ENCODE assay signal across 20 mouse cellular contexts in the genomic region with DNA sequence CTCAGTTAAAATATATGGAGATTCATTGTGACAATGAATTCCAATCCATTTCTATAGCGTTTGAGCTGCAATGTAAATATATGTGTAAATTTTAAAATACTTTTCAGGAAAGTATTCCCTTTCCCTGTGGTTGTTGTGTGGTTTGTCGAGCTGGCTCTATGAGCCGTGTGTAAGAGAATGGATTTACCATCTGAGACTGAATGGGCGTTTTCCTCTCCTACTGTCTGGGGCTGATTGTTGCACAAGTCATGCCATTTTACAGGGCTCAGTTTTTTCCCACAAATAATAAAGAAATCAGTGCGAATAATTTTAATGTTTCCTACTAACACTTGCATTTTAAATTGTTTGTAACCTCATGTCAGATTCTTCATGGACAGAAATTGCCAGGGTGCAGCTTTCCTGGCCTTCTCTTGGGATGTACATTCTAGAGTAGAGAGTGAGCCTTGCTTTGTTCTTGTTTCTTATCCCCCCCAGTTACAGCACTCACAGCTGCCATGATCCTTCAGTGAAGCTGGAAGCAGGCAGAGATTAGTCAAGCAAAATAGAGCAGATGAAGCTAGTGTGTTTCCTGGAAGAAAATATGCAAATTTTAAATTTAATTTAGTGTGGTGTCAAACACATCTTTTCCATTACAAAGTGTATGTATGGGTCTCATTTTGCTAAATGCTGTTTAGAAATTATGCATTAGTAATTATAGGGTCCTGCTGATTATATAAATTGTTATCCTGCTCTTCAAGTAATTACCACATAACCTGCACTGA.
DNase-seq lines count a peak whose midpoint lies in the region; ATAC-seq and TF ChIP-seq lines count a peak whose summit lies in the region.
"Had no signal": no experiment of that assay in that cellular context is flagged by ENCODE, and none has a peak within 500 bp of the region (broad histone marks: within the 10 kb centered on the region; RNA-seq: fewer than 3 reads in every experiment).

No protein-coding gene starts in this region.

- no peak overlapping the region for H3K9ac ChIP-seq in midbrain, embryonic 12.5 days (replicated peaks)
- H3K9ac ChIP-seq in midbrain, embryonic 13.5 days (replicated peaks): no peak overlapping the region
- no peak overlapping the region for H3K9ac ChIP-seq in forebrain, embryonic 12.5 days
- no peak overlapping the region for H3K9ac ChIP-seq in forebrain, embryonic 16.5 days (replicated peaks; ENCODE audit: low read depth, low read length)
- H3K9ac ChIP-seq: embryonic facial prominence, embryonic 13.5 days; hindbrain, embryonic 13.5 days; intestine, embryonic 15.5 days had no signal

- no peak overlapping the region for H3K4me2 ChIP-seq in midbrain, embryonic 12.5 days (replicated peaks)
- H3K4me2 ChIP-seq in midbrain, embryonic 13.5 days (replicated peaks): no peak overlapping the region
- no peak overlapping the region for H3K4me2 ChIP-seq in forebrain, embryonic 12.5 days
- no peak overlapping the region for H3K4me2 ChIP-seq in forebrain, embryonic 16.5 days (ENCODE audit: low read length)
- H3K4me2 ChIP-seq: embryonic facial prominence, embryonic 13.5 days; hindbrain, embryonic 13.5 days; intestine, embryonic 15.5 days had no signal

- no peaks in the 10 kb centered on the region for H3K9me3 ChIP-seq in midbrain, embryonic 12.5 days
- H3K9me3 ChIP-seq in midbrain, embryonic 13.5 days: no peaks in the 10 kb centered on the region
- no peaks in the 10 kb centered on the region for H3K9me3 ChIP-seq in forebrain, embryonic 12.5 days
- no peaks in the 10 kb centered on the region for H3K9me3 ChIP-seq in forebrain, embryonic 16.5 days (ENCODE audit: control insufficient read depth, low read length)
- H3K9me3 ChIP-seq: embryonic facial prominence, embryonic 13.5 days; G1E; heart, embryonic 10.5 days; hindbrain, embryonic 13.5 days; intestine, embryonic 15.5 days had no signal

- TF ChIP-seq CTCF in brain, embryonic 14.5 days (IDR thresholded peaks at IDR 0.05; ENCODE audit: borderline replicate concordance, extremely low read depth, insufficient read depth, insufficient read length): no peak

- 0 out of 2 replicates have a peak overlapping the region, but pooled peaks have one; percentile 1 for H3K27ac ChIP-seq in midbrain, embryonic 12.5 days (replicated peaks)
- no peak overlapping the region for H3K27ac ChIP-seq in midbrain, embryonic 13.5 days
- H3K27ac ChIP-seq in forebrain, embryonic 12.5 days: peak overlapping the region; percentile 50; the same call in 1 of the 2 replicates
- H3K27ac ChIP-seq in forebrain, embryonic 16.5 days (ENCODE audit: low read length): peak overlapping the region; percentile 51
- H3K27ac ChIP-seq: embryonic facial prominence, embryonic 13.5 days; heart, embryonic 10.5 days; hindbrain, embryonic 13.5 days; intestine, embryonic 15.5 days had no signal

- WGBS in midbrain, embryonic 12.5 days: 81% methylated on average over 5 of the region's 5 CpGs
- WGBS in midbrain, embryonic 13.5 days: 79% methylated on average over 5 of the region's 5 CpGs
- 79% methylated on average over 5 of the region's 5 CpGs for WGBS in forebrain, embryonic 12.5 days
- 51% methylated on average over 5 of the region's 5 CpGs for WGBS in forebrain, embryonic 16.5 days

- H3K4me3 ChIP-seq in midbrain, embryonic 12.5 days: no peak overlapping the region
- H3K4me3 ChIP-seq in midbrain, embryonic 13.5 days (replicated peaks): no peak overlapping the region
- no peak overlapping the region for H3K4me3 ChIP-seq in forebrain, embryonic 12.5 days (replicated peaks)
- H3K4me3 ChIP-seq in forebrain, embryonic 16.5 days (replicated peaks; ENCODE audit: low read length): no peak overlapping the region
- H3K4me3 ChIP-seq: embryonic facial prominence, embryonic 13.5 days; heart, embryonic 10.5 days; hindbrain, embryonic 13.5 days; intestine, embryonic 15.5 days had no signal

- no peaks in the 10 kb centered on the region for H3K36me3 ChIP-seq in midbrain, embryonic 12.5 days
- no peaks in the 10 kb centered on the region for H3K36me3 ChIP-seq in midbrain, embryonic 13.5 days
- no peaks in the 10 kb centered on the region for H3K36me3 ChIP-seq in forebrain, embryonic 12.5 days (replicated peaks)
- no peaks in the 10 kb centered on the region for H3K36me3 ChIP-seq in forebrain, embryonic 16.5 days (ENCODE audit: control insufficient read depth, insufficient read depth)
- H3K36me3 ChIP-seq: embryonic facial prominence, embryonic 13.5 days; G1E; heart, embryonic 10.5 days; hindbrain, embryonic 13.5 days; intestine, embryonic 15.5 days had no signal

- no peaks in the 10 kb centered on the region for H3K4me1 ChIP-seq in midbrain, embryonic 12.5 days
- no peaks in the 10 kb centered on the region for H3K4me1 ChIP-seq in midbrain, embryonic 13.5 days (replicated peaks)
- no peaks in the 10 kb centered on the region for H3K4me1 ChIP-seq in forebrain, embryonic 12.5 days
- H3K4me1 ChIP-seq in forebrain, embryonic 16.5 days (replicated peaks; ENCODE audit: control insufficient read depth, insufficient read depth, low read length): 0 out of 2 replicates have a peak, but pooled peaks cover 2% of the 10 kb centered on the region
- H3K4me1 ChIP-seq: embryonic facial prominence, embryonic 13.5 days; heart, embryonic 10.5 days; hindbrain, embryonic 13.5 days; intestine, embryonic 15.5 days had no signal

- peak; percentile 89 for DNase-seq in brain, embryonic 14.5 days (ENCODE audit: low read depth)
- no peak for DNase-seq in adrenal gland, adult 8-10 months
- DNase-seq in urinary bladder, postnatal 4 days (ENCODE audit: low spot score in 2 of 2): no peak
- DNase-seq: adrenal gland, postnatal 14 days; cerebellum, adult 18-20 months; cerebellum, adult 9-11 months; cerebellum, postnatal 36 days; gastrocnemius, postnatal 10 days; heart, adult 18-20 months; heart, postnatal 10 days; heart, postnatal 4 days had no signal

- H3K27me3 ChIP-seq in midbrain, embryonic 12.5 days: no peaks in the 10 kb centered on the region
- H3K27me3 ChIP-seq in midbrain, embryonic 13.5 days: no peaks in the 10 kb centered on the region
- no peaks in the 10 kb centered on the region for H3K27me3 ChIP-seq in forebrain, embryonic 12.5 days
- H3K27me3 ChIP-seq in forebrain, embryonic 16.5 days (replicated peaks; ENCODE audit: control insufficient read depth, insufficient read depth, low read length): no peaks in the 10 kb centered on the region; the same call in 1 of the 2 replicates
- H3K27me3 ChIP-seq: embryonic facial prominence, embryonic 13.5 days; hindbrain, embryonic 13.5 days; intestine, embryonic 15.5 days had no signal

- peak; percentile 49; the same call in 1 of the 2 replicates for ATAC-seq in midbrain, embryonic 12.5 days (ENCODE audit: low FRiP score, low read depth)
- ATAC-seq in midbrain, embryonic 13.5 days: no peak
- peak; percentile 76; the same call in 1 of the 2 replicates for ATAC-seq in forebrain, embryonic 12.5 days (ENCODE audit: low FRiP score)
- ATAC-seq in forebrain, embryonic 16.5 days: peak; percentile 95
- ATAC-seq: intestine, embryonic 15.5 days had no signal

- no peak for TF ChIP-seq POLR2A in brain, embryonic 14.5 days (IDR thresholded peaks at IDR 0.05; ENCODE audit: borderline replicate concordance, extremely low read depth, insufficient read depth, insufficient read length, poor library complexity, severe bottlenecking)
